Mouse (Mus musculus) forebrain, embryonic 15.5 days (tissue): ENCODE measurements around the gene Olfr314. TPM values are rescaled to one million over a fixed set of nuclear protein-coding genes. Genes with fewer than 3 reads are reported as not detected.
"Not testable (repeated sequence)": the region's sequence is repeated elsewhere in the genome, so short reads cannot be mapped to it uniquely, and the experiment has no call there.

ENCODE experiments used
- ATAC-seq: fragments of 200-750 bp; cut with Nextera tagmentation; replicated peaks from 2 replicates; pipeline ENCODE4 v1.8.0; 2017; ENCODE audit warnings: mild to moderate bottlenecking, moderate TSS enrichment, moderate library complexity
- H3K27ac ChIP-seq: fragments of 300-500 bp; sonication (generic); replicated peaks from 2 replicates; pipeline ENCODE4 v1.5.1; 2015; ENCODE audit warnings: mild to moderate bottlenecking, inconsistent platforms
- H3K27me3 ChIP-seq: fragments of 300-500 bp; sonication (generic); 2 replicates; pipeline ENCODE4 v1.6.1; 2015; ENCODE audit warnings: inconsistent platforms
- H3K36me3 ChIP-seq: fragments of 300-500 bp; sonication (generic); 2 replicates; pipeline ENCODE4 v1.6.1; 2015; ENCODE audit warnings: mild to moderate bottlenecking, inconsistent platforms
- H3K4me1 ChIP-seq: fragments of 300-500 bp; sonication (generic); 2 replicates; pipeline ENCODE4 v1.6.1; 2015; ENCODE audit warnings: inconsistent platforms
- H3K4me2 ChIP-seq: fragments of 300-500 bp; sonication (generic); replicated peaks from 2 replicates; pipeline ENCODE4 v1.6.1; 2015; ENCODE audit warnings: mild to moderate bottlenecking, inconsistent platforms
- H3K4me3 ChIP-seq: fragments of 300-500 bp; sonication (generic); 2 replicates; pipeline ENCODE4 v1.5.1; 2015; ENCODE audit warnings: mild to moderate bottlenecking, inconsistent platforms
- H3K9ac ChIP-seq: fragments of 300-500 bp; sonication (generic); replicated peaks from 2 replicates; pipeline ENCODE4 v1.6.1; 2015; ENCODE audit warnings: mild to moderate bottlenecking, inconsistent platforms
- H3K9me3 ChIP-seq: fragments of 300-500 bp; sonication (generic); 2 replicates; pipeline ENCODE4 v1.6.1; 2016; ENCODE audit warnings: inconsistent platforms
- WGBS: fragments of 180-500 bp; shearing (Covaris S2); methylation state at CpG from one replicate; pipeline ENCODE4 v1.1.7; 2015; ENCODE audit warnings: mixed read lengths; 5-methylcytosine and 5-hydroxymethylcytosine counted together
- polyA plus RNA-seq: library from polyadenylated mRNA; unstranded; fragments of >200 nt; fragmentation: Nextera tagmentation; extraction: Ambion mirVana; gene quantifications from 2 replicates; pipeline ENCODE4 v1.2.1, GENCODE M21; 2015

The Olfr314 gene
- polyA plus RNA-seq, result not detected in 2 replicates

DNA sequence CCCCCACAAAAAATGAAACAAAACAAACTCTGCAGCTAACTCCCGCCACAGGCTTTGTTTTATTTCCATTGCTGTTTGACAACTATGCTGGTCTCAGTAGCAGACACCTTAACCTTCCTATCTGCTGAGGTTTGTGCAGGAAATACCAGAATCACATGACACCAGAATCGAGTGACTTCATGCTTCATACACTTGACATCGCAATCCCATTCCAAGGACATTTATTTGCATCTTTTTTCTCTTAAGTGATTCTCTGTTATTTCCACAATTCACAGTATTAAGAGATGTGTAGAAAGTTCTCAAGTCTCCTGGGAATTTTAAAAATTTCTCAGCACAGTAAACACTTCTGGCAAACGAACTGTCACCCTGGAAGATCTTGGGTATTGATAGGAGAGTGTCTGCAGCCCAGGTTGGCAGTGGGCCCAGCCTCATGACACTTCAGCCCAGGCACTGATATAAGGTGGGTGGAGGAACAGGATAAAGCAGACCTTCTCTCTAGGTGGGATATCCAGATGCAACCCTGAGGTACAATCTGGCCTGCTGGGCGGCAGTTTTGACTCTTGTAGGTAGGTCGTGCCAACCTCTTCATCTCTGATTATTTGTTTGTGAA, at the start of gene Olfr314:
TSS of gene Olfr314 (plus strand) at position 473 of the 610 bp plus-strand sequence.
- H3K4me3 ChIP-seq, result no peak within 1 kb of the TSS
- no peaks in the 10 kb centered on the region for H3K9me3 ChIP-seq
- H3K4me2 ChIP-seq, result no peak within 1 kb of the TSS
- H3K27ac ChIP-seq, result no peak within 1 kb of the TSS
- H3K36me3 ChIP-seq, result no peaks in the 10 kb centered on the region
- no peaks in the 10 kb centered on the region for H3K27me3 ChIP-seq
- H3K4me1 ChIP-seq, result no peaks in the 10 kb centered on the region
- H3K9ac ChIP-seq, result no peak within 1 kb of the TSS
- ATAC-seq, result no peak
- WGBS, result 83% methylated on average over 6 of the region's 6 CpGs

DNA sequence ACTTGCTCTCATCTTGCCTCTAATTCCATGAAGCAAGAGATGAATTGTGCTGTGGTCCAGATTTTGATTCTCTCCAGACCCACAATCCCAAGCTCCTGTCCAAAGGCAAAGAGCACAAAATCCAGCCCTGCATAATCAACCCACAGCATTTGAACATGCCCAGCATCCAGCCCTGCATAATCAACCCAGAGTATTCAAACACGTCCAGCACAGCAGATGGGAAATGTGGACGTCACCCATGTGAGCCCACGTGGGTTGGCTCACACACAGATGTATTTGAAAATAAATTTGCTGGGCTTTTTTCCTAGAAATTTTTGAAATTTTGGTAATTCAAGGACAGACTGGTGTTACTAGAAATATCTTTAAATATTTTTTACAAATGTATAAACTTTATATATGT, 49.4 kb upstream of the Olfr314 start:
- ATAC-seq, result no peak
- H3K27me3 ChIP-seq, result no peaks in the 10 kb centered on the region
- no peaks in the 10 kb centered on the region for H3K4me1 ChIP-seq
- no peak overlapping the region for H3K4me3 ChIP-seq
- no peak overlapping the region for H3K9ac ChIP-seq
- WGBS, result 54% methylated on average over 3 of the region's 3 CpGs
- no peaks in the 10 kb centered on the region for H3K36me3 ChIP-seq
- H3K9me3 ChIP-seq, result no peaks in the 10 kb centered on the region
- no peak overlapping the region for H3K4me2 ChIP-seq
- H3K27ac ChIP-seq, result no peak overlapping the region

DNA sequence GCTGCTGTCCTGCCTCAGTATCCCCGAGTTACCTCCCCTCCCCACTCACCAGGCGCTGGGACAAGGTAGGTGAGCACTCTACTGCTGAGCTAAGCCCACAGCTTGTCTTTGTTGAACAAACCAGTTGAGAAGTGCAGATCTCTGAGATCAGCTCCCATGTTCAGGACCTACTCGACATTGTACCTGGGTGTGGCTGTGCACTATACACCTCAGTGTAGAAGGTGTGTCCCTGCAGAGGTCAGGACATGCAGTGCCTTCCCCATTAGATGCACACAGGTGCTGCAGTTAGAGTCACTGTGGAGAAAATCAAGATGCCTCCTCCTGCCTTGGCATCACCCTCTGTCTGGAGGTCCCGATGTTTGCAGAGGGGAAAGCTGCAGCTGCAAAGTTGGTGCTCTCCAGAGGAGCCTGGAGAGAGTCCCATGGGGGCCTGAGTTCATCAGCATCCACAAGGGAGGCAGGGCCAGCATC, 43.9 kb upstream of the Olfr314 start, which contains the start of gene Olfr317:
TSS of gene Olfr317 (minus strand) at position 421 of the 471 bp plus-strand sequence.
- no peaks in the 10 kb centered on the region for H3K36me3 ChIP-seq
- WGBS, result 78% methylated on average over 4 of the region's 4 CpGs
- H3K4me1 ChIP-seq, result no peaks in the 10 kb centered on the region
- no peak for ATAC-seq
- H3K4me2 ChIP-seq, result no peak within 1 kb of the TSS
- H3K4me3 ChIP-seq, result no peak within 1 kb of the TSS
- H3K9ac ChIP-seq, result no peak within 1 kb of the TSS
- H3K27ac ChIP-seq, result no peak within 1 kb of the TSS
- H3K27me3 ChIP-seq, result no peaks in the 10 kb centered on the region
- H3K9me3 ChIP-seq, result no peaks in the 10 kb centered on the region

DNA sequence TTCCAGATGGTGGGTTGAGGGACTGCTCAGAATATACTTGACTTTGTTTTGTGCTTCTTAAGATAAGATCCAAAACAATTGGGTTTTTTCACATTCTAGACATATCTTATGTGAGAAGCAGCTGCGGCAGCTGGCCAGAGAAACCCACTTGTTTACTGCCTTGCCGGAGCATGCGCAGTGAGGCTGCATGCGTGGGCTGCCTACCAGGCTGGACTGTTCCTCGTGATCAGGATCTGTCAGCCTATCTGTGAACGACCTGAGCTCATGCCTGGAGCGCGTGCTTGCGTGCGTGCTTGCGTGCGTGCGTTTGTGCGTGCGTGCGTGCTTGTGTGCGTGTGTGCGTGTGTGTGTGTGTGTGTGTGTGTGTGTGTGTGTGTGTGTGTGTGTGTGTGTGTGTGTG, 31.7 kb upstream of the Olfr314 start:
- H3K9me3 ChIP-seq, H3K4me3 ChIP-seq, H3K27ac ChIP-seq, ATAC-seq, H3K27me3 ChIP-seq, H3K36me3 ChIP-seq, H3K4me1 ChIP-seq, H3K4me2 ChIP-seq, H3K9ac ChIP-seq: not testable (repeated sequence)
- WGBS, result 85% methylated on average over 18 of the region's 18 CpGs

DNA sequence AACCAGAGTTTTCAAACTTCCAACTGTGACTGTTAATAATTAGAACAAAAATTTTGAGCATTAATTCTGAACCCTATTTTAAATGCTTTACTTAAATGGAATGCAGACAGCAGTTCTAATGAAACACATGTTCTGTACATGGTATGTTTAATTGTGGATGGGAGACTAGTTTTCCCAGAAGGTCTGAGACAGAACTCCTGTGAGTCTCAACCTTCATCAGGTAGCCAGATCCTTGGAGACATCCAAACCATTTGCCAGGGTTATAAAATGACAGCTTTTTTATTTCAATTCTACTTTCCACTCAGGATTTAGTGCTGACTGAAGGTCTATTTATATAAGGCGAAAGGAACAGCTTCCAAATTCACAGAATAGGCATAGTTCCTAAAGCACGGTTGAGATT, 30.3 kb upstream of the Olfr314 start, which contains the start of gene Olfr316:
TSS of gene Olfr316 (plus strand) at position 301 of the 400 bp plus-strand sequence.
- H3K27me3 ChIP-seq, result no peaks in the 10 kb centered on the region
- H3K9ac ChIP-seq, result no peak within 1 kb of the TSS
- H3K4me1 ChIP-seq, result no peaks in the 10 kb centered on the region
- no peak for ATAC-seq
- no peaks in the 10 kb centered on the region for H3K36me3 ChIP-seq
- no peaks in the 10 kb centered on the region for H3K9me3 ChIP-seq
- H3K4me3 ChIP-seq, result no peak within 1 kb of the TSS
- no peak within 1 kb of the TSS for H3K4me2 ChIP-seq
- H3K27ac ChIP-seq, result no peak within 1 kb of the TSS
- WGBS, result 95% methylated on average over 2 of the region's 2 CpGs

DNA sequence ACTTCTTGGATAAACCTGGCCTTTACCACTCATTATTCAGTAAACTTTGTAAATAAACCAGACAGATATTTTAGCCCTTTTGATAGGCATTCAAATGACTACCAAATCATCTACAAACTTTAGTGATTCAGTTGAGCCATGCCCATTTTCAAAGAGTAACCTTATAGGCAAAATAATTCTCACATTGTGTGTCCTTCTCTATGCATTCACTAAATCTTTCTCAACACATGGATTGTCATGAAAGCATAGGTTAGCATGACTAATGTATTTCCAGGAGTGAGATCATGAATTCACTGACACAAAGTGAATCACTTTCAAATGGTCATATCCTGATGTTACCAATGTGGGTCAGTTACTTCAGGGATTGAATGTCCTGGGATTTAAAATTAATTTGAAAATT, 9.9 kb upstream of the Olfr314 start, which contains the start of gene Olfr315:
TSS of gene Olfr315 (plus strand) at position 301 of the 400 bp plus-strand sequence.
- no peak within 1 kb of the TSS for H3K27ac ChIP-seq
- no peaks in the 10 kb centered on the region for H3K4me1 ChIP-seq
- no peak for ATAC-seq
- no peaks in the 10 kb centered on the region for H3K36me3 ChIP-seq
- no peaks in the 10 kb centered on the region for H3K9me3 ChIP-seq
- no peaks in the 10 kb centered on the region for H3K27me3 ChIP-seq
- no peak within 1 kb of the TSS for H3K4me3 ChIP-seq
- no peak within 1 kb of the TSS for H3K4me2 ChIP-seq
- no peak within 1 kb of the TSS for H3K9ac ChIP-seq

DNA sequence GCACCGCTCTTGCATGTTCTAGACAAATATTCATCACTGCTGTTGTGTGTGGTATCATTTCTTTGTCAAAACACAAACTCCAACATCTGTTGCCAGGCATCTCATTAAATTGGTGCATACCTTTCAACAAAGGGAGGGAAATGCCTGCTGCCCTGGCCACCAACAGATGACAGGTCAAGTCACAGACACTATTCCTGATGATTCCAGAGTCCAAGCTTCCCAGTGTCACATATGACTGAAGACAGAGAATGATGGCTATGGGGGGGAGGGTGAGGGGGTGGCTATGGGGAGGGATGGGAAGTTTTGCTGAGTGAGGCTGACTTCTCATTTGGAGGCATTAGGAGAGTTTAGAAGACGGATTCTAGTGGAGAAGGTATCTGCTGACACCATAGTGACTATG, 1.4 kb downstream of the Olfr314 start:
- WGBS, result 85% methylated on average over 2 of the region's 2 CpGs

DNA sequence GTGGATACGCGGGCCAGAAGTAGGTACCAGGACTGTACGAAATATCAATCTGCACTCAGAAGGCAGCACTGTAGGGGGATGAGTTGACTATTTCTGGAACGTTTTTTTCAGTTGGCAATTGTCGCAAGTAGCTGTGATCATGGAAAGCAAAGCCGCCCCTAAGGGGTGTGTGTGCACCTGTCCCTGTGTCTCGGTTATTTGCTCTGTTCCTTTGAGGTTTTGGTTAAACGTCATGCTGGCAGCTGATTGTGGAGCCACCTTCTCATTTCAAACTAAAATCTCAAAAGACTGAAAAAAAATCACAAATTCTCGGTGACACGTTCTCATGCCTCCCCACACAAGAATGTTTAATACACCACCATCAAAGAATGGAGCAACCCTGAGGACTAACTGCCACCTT, 4.9 kb downstream of the Olfr314 start:
- no peak overlapping the region for H3K9ac ChIP-seq
- H3K4me2 ChIP-seq, result no peak overlapping the region
- H3K4me3 ChIP-seq, result no peak overlapping the region
- H3K4me1 ChIP-seq, result peaks cover 5% of the 10 kb centered on the region
- no peaks in the 10 kb centered on the region for H3K36me3 ChIP-seq
- WGBS, result 87% methylated on average over 10 of the region's 10 CpGs
- no peak overlapping the region for H3K27ac ChIP-seq
- H3K27me3 ChIP-seq, result no peaks in the 10 kb centered on the region
- H3K9me3 ChIP-seq, result no peaks in the 10 kb centered on the region
- ATAC-seq, result no peak

More for the DNA sequence above, 1.4 kb downstream of the Olfr314 start:
- Histone ChIP-seq H3K27ac (no peak overlapping the region), H3K9ac (no peak overlapping the region), H3K4me3 (no peak overlapping the region), H3K4me2 (no peak overlapping the region), H3K4me1 (peaks cover under 1% of the 10 kb centered on the region), H3K27me3 (no peaks in the 10 kb centered on the region), H3K36me3 (no peaks in the 10 kb centered on the region), H3K9me3 (no peaks in the 10 kb centered on the region)
- no peak for ATAC-seq

DNA sequence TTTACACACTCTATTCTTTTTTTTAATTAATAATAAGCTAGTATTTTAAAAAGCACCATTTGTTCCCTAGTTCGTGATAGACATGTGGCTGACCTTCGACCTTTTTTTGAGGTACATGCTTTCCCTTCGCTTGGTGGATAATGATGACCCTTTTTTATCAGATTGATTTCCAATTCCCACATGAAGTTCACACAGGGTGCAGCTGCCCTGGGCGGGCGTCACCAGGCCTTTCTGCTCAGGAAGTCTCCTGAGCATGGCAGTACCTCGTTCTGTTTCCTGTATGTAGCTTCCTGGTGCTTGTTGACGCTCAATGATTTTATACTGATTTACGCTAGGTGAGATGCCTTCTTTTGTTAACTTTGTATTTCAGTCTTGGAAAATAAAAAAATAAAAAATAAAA, 5.6 kb downstream of the Olfr314 start:
- H3K27ac ChIP-seq, result no peak overlapping the region

DNA sequence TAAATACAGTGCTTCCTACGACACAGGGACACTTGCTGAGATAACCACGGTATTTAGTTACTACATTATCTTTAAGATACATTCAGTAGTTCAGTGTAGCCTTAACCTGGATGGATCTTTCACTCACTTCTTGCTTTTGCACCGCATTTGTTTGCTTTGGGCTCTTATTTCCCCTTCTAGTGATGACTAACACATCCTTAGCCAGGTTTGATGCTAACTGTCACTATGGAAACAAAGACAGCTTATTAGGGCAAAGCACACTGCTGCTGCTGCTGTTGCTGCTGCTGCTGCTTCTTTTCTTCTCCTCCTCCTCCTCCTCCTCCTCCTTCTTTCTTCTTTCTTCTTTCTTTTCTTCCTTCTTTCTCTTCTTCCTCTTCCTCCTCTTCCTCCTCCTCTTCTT, 6.8 kb downstream of the Olfr314 start:
- Histone ChIP-seq H3K9ac (no peak overlapping the region), H3K4me1 (peaks cover 5% of the 10 kb centered on the region), H3K36me3 (no peaks in the 10 kb centered on the region), H3K27ac (no peak overlapping the region), H3K9me3 (no peaks in the 10 kb centered on the region), H3K27me3 (no peaks in the 10 kb centered on the region), H3K4me3 (no peak overlapping the region), H3K4me2 (no peak overlapping the region)
- no peak for ATAC-seq
- WGBS, result 15% methylated on average over 3 of the region's 3 CpGs

More for the DNA sequence above, 5.6 kb downstream of the Olfr314 start:
- Histone ChIP-seq H3K9me3 (no peaks in the 10 kb centered on the region), H3K4me1 (peaks cover 5% of the 10 kb centered on the region), H3K9ac (no peak overlapping the region), H3K36me3 (no peaks in the 10 kb centered on the region), H3K4me2 (no peak overlapping the region), H3K27me3 (no peaks in the 10 kb centered on the region), H3K4me3 (no peak overlapping the region)
- 86% methylated on average over 8 of the region's 8 CpGs for WGBS
- ATAC-seq, result no peak

DNA sequence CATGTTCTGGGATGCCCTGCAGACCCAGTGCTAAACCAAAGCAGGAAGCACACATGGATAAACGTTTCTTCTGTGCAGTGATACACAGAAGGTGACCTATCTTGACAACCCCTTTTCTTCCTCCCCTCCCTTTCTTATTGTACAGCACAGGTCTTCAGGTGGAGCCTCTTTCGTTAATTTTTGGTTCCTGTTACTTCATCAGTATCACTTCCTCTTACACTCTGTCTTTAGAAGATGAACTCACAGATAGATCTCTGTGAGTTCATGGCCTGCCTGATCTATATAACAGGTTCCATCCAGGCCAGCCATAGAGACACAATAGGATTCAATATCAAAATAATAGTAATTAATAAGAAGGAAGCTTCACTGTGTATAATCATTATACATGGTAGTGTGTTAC, 7.3 kb downstream of the Olfr314 start:
- no peak overlapping the region for H3K4me2 ChIP-seq
- H3K4me1 ChIP-seq, result peaks cover 5% of the 10 kb centered on the region
- no peak for ATAC-seq
- no peak overlapping the region for H3K4me3 ChIP-seq
- H3K27me3 ChIP-seq, result no peaks in the 10 kb centered on the region
- H3K27ac ChIP-seq, result no peak overlapping the region
- WGBS, result 48% methylated on average over 2 of the region's 2 CpGs
- H3K9ac ChIP-seq, result no peak overlapping the region
- H3K9me3 ChIP-seq, result no peaks in the 10 kb centered on the region
- H3K36me3 ChIP-seq, result no peaks in the 10 kb centered on the region

DNA sequence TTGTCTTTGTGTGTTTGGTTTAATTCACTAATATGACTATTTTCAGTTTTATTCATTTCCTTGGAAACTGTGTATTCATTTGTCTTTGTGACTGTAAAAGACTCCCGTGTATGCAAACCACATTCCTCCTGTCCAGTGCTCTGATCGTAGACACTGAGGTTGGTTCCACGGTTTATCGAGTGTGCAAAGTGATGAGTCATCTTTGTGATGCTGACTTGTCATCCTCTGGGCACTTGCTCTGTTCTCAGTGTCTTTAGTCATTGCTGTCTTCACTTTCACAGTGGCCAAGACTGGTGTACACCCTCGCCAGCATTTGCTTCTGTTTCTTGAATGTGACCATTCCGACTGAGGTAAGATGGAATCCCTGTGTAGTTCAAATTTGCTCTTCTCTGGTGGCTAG, 7.9 kb downstream of the Olfr314 start:
- Histone ChIP-seq H3K27me3 (no peaks in the 10 kb centered on the region), H3K27ac (no peak overlapping the region), H3K9ac (no peak overlapping the region), H3K4me3 (no peak overlapping the region), H3K4me1 (peaks cover 5% of the 10 kb centered on the region), H3K9me3 (no peaks in the 10 kb centered on the region), H3K4me2 (no peak overlapping the region), H3K36me3 (no peaks in the 10 kb centered on the region)
- no peak for ATAC-seq
- WGBS, result 87% methylated on average over 6 of the region's 6 CpGs

DNA sequence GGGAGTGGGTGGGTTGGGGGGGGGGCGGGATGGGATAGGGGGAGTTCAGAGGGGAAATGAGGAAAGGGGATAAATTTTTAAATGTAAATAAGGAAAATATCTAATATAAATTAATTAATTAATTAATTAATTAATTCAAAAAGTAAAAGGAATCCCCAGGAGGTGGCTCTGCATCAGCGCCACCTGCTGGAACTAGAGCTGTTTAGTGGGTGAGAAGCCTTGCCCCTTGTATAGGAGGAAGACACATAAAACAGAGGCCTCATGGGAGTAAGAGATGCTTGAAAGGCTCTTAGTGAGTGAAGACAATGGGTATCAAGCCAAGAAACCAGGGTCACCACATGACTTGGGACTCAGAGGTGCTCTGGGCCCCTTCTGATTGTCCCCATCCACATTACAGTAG, 13.1 kb downstream of the Olfr314 start:
- no peak overlapping the region for H3K9ac ChIP-seq
- WGBS, result 87% methylated on average over 2 of the region's 2 CpGs
- no peaks in the 10 kb centered on the region for H3K9me3 ChIP-seq
- no peak overlapping the region for H3K4me3 ChIP-seq
- H3K4me2 ChIP-seq, result no peak overlapping the region
- no peaks in the 10 kb centered on the region for H3K36me3 ChIP-seq
- no peaks in the 10 kb centered on the region for H3K27me3 ChIP-seq
- H3K4me1 ChIP-seq, result no peaks in the 10 kb centered on the region
- no peak overlapping the region for H3K27ac ChIP-seq
- ATAC-seq, result no peak
